Mouse (Mus musculus): Measurements from ENCODE around the gene Dtnb. TPM values are rescaled to one million over a fixed set of nuclear protein-coding genes. Genes with fewer than 3 reads are reported as not detected.

The Dtnb gene
- polyA plus RNA-seq, 1 experiment from 2014 or later = 41.6 TPM

DNA sequence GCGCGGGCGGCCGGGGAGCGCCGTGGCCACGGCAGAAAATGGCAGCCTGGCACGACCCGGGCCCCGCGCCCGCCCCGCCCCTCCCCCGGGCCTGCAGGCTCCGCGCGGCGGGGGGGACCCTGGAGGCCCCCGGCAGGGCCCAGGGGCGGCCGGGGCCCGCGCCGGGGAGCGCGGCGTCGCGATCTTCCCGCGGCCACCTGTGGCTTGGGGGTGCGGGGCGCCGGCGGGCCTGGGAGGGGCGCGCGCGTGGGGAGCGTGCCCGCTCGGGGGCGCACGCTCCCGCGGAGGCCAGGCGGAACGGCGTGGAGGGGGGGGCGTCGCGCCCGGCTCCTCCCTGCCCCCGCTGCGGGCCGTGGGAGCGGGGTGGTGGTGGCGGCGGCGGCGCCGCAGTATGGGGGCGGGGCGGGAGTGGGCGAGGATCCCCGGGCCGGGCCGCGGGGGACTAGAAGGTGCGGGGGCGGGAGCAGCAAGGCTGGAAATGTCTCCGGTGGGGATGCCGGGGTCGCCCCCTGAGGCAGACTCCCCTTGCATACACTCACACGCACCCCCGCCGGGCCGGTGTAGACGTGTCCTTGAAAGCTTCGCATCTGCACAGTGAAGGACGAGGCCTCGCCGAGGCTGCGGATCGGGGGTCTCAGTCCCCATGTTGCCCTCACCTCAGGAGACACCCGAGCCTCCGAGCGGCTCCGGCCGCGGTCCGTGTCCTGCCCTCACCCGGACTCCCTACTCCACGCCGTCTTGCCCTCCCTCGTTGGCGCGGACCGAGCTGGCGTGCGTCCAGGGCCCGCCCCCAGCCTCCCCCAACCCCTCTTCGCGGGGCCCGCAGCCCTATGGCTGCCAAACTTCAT, 235.6 kb downstream of the Dtnb start:
- Histone ChIP-seq H3K9me3 (no peaks in the 10 kb centered on the region), H3K27me3 (peaks cover 31% of the 10 kb centered on the region), H3K27ac (peak overlapping the region; percentile 88), H3K4me3 (replicated peaks) (peak overlapping the region; percentile 89), H3K9ac (peak overlapping the region; percentile 92), H3K4me2 (peak overlapping the region; percentile 80), H3K4me1 (peaks cover 45% of the 10 kb centered on the region), H3K36me3 (replicated peaks) (no peaks in the 10 kb centered on the region; the same call in 1 of the 2 replicates)
- peak; percentile 54 for ATAC-seq (ENCODE audit: low FRiP score)
- under 1% methylated on average over 53 of the region's 105 CpGs for WGBS

DNA sequence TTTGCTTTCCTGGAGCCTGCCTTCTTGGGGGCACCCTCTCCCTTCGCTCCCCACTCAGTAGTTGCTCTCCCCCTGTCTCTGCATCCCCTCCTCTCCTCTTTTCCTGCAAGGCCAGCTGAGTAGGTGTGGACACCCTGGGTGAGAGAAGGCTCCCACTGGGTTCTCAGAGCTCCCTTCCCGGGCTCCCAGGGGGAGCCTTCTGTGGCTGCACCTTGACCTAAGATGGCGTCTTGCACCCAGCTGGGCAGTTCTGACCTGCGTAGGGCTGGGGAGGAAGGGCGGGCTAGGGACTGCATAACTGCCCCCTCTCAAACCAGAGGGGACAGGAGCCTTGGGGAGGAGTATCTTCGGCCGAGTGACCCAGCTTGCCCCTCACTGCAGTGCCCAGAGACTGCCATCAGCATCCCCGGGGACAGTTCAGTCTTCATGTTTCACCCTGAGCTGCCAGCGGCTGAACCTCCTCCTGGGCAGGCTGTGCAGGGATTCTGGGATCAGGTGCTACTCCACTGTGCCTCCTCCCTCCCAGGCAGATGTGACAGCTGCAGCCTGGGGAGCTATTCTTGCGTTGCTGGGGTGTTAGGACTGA, 236.3 kb downstream of the Dtnb start:
- no peak; the same call in 1 of the 2 replicates for ATAC-seq (ENCODE audit: low FRiP score)
- Histone ChIP-seq H3K9ac (peak overlapping the region; percentile 92), H3K4me2 (peak overlapping the region; percentile 80), H3K36me3 (replicated peaks) (no peaks in the 10 kb centered on the region; the same call in 1 of the 2 replicates), H3K27me3 (peaks cover 31% of the 10 kb centered on the region), H3K27ac (peak overlapping the region; percentile 88), H3K4me1 (peaks cover 45% of the 10 kb centered on the region), H3K9me3 (no peaks in the 10 kb centered on the region), H3K4me3 (replicated peaks) (peak overlapping the region; percentile 89)
- 5% methylated on average over 10 of the region's 10 CpGs for WGBS

DNA sequence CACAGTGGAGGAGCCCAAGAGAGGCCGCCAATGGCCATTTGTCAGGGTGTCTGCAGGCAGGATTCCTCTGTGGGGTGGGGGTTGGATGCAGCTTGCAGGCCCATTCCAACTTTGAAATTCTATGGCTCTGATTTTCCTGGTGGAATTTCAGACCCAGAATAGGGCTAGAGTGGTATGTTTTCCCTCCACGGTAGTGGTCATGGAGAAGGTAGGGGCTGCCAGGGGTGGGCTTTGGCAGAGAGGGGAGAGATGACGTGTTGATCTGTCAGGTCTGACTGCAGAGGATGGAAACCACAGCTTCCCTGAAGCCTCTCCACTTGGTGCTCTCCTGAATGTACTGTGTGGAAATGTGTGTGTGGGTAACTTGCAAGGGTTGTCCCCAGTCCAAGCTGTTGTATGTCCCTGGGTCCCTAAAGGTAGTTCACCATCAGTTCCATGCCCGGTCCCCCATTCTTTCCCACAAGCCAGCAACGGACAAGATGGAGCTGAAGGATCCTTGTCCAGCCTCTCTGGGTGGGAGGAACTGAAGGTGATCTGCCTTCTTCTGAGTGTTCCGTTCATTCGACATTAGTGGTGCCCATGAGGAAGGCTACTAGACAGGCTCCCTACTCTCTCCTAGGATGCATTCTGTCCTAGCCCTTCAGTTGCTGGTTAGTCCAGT, 237.5 kb downstream of the Dtnb start:
- no peak overlapping the region for H3K4me3 ChIP-seq (replicated peaks)
- no peak overlapping the region for H3K9ac ChIP-seq
- peaks cover 22% of the 10 kb centered on the region for H3K27me3 ChIP-seq
- no peaks in the 10 kb centered on the region for H3K9me3 ChIP-seq
- peaks cover 45% of the 10 kb centered on the region for H3K4me1 ChIP-seq
- WGBS = 79% methylated on average over 7 of the region's 7 CpGs
- no peak overlapping the region; the same call in 1 of the 2 replicates for H3K4me2 ChIP-seq
- H3K27ac ChIP-seq = no peak overlapping the region
- ATAC-seq (ENCODE audit: low FRiP score) = no peak
- H3K36me3 ChIP-seq (replicated peaks) = no peaks in the 10 kb centered on the region; the same call in 1 of the 2 replicates

DNA sequence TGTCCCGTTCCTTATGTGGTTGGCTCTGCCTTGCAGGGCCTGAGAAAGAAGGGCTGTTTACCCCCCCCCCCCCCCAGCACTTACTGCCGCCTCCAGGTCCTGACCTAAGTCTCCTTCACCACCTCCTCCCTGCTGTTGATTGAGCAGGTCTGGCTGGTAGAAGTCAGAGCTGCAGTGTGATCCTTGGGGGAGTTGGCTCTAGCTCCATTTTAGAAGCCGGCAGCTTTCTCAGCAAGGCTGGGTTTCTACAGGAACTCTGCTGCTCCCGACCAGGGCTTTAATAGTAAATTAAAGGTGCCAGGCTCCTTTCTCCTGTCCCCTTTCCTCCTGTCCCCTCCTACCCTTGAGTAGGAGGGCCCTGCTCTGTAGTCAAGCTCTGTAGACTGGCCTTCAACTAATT, 238.3 kb downstream of the Dtnb start:
- H3K27ac ChIP-seq = no peak overlapping the region
- no peak overlapping the region for H3K9ac ChIP-seq
- no peak for ATAC-seq (ENCODE audit: low FRiP score)
- WGBS = 57% methylated on average over 4 of the region's 4 CpGs
- no peaks in the 10 kb centered on the region for H3K9me3 ChIP-seq
- H3K36me3 ChIP-seq (replicated peaks) = no peaks in the 10 kb centered on the region
- H3K4me3 ChIP-seq (replicated peaks) = no peak overlapping the region
- H3K4me2 ChIP-seq = no peak overlapping the region
- H3K4me1 ChIP-seq = peaks cover 49% of the 10 kb centered on the region
- peaks cover 14% of the 10 kb centered on the region for H3K27me3 ChIP-seq

DNA sequence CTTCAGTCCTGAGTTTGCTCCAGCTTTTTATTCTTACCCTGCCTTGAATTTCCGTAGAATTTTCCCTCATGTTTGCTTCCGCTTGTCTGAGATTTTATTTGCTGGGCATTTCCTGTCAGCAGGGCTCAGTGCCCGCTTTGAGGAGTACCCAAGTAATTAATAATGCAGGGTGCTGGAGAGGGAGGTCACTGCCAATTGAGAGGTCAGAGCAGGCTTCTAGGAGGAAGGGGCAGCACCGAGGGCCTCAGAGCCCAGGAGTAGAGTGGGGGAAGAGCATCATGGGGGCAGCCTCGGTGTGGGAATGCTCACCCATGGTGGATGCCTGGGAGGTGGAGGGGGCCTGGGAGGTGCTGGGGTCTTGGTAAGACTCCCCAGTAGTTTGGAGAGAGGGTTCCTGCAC, 239.4 kb downstream of the Dtnb start:
- 37% methylated on average over 5 of the region's 5 CpGs for WGBS
- H3K36me3 ChIP-seq (replicated peaks) = no peaks in the 10 kb centered on the region
- no peak overlapping the region for H3K9ac ChIP-seq
- no peak for ATAC-seq (ENCODE audit: low FRiP score)
- H3K9me3 ChIP-seq = no peaks in the 10 kb centered on the region
- peaks cover 10% of the 10 kb centered on the region; the same call in 1 of the 2 replicates for H3K27me3 ChIP-seq
- H3K27ac ChIP-seq = no peak overlapping the region
- H3K4me2 ChIP-seq = no peak overlapping the region
- no peak overlapping the region for H3K4me3 ChIP-seq (replicated peaks)
- peaks cover 44% of the 10 kb centered on the region for H3K4me1 ChIP-seq

DNA sequence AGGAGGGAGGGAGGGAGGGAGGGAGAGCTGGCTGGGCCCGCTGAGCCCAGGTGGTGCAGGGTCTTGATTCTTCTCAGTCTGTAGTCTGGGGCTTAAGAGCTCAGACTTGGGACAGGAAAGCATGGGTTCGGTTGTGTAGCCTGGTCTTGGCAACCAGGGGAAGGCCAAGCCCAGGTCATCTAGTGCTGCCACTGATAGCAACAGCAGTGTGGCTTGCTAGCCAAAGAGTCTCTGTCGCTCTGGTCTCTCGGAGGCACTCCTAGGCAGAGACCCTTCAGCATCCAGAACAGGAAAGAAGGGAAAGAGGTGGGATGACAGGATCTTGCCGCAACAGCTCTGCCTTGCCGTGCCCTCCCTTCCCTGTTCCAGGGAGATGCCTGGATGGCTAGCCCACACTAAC, 240.1 kb downstream of the Dtnb start:
- Histone ChIP-seq H3K27me3 (peaks cover 10% of the 10 kb centered on the region; the same call in 1 of the 2 replicates), H3K9ac (no peak overlapping the region), H3K4me1 (peaks cover 44% of the 10 kb centered on the region), H3K9me3 (no peaks in the 10 kb centered on the region), H3K4me3 (replicated peaks) (no peak overlapping the region), H3K27ac (no peak overlapping the region), H3K36me3 (replicated peaks) (no peaks in the 10 kb centered on the region), H3K4me2 (no peak overlapping the region)
- no peak for ATAC-seq (ENCODE audit: low FRiP score)
- WGBS = 50% methylated on average over 6 of the region's 6 CpGs

DNA sequence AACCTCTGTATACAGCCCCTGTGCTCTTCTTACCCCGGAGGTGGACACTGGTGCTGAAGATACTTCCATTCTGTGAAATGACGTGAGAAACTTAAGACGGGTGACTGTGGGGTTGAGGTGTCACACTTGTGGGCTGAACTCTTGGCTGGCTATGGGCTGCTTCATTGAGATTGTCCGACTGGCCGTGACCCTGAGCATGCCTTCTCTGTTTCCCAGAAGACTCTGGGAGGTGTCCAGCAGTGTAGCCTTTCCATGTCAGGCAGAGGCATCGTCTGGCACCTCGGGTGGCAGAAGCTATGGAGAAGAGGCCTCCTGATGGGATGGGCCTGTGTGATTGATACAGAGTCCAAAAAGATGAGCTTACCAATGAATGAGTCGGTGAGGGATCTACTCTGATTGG, 241.0 kb downstream of the Dtnb start:
- no peak for ATAC-seq (ENCODE audit: low FRiP score)
- H3K27me3 ChIP-seq = peaks cover 9% of the 10 kb centered on the region; the same call in 1 of the 2 replicates
- H3K4me2 ChIP-seq = no peak overlapping the region
- H3K36me3 ChIP-seq (replicated peaks) = no peaks in the 10 kb centered on the region
- no peaks in the 10 kb centered on the region for H3K9me3 ChIP-seq
- WGBS = 89% methylated on average over 8 of the region's 8 CpGs
- no peak overlapping the region for H3K9ac ChIP-seq
- no peak overlapping the region for H3K4me3 ChIP-seq (replicated peaks)
- H3K27ac ChIP-seq = no peak overlapping the region
- peaks cover 43% of the 10 kb centered on the region for H3K4me1 ChIP-seq

DNA sequence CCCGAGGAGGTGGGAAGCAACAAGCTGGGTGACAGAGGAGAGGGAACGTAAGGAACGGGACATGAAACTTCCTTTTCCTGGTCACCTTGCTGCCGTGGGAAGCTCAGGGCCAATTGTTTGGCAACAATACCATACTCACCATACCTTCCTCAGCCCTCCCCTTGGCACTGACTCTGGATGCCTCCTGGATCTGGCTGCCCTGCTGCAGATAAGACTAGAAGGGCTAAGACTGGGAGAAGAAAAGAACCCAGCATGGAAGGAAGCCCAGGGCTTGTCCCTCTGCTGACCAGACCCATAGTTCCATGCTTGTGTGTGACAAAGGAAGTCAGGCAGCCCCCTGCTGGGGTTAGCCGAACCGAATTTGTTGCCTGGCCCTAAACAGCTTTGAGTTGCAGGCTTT, 243.2 kb downstream of the Dtnb start:
- no peak for ATAC-seq (ENCODE audit: low FRiP score)
- 38% methylated on average over 6 of the region's 6 CpGs for WGBS
- Histone ChIP-seq H3K9ac (no peak overlapping the region), H3K27me3 (no peaks in the 10 kb centered on the region), H3K4me2 (no peak overlapping the region), H3K36me3 (replicated peaks) (no peaks in the 10 kb centered on the region), H3K4me1 (peaks cover 37% of the 10 kb centered on the region), H3K4me3 (replicated peaks) (no peak overlapping the region), H3K9me3 (no peaks in the 10 kb centered on the region), H3K27ac (no peak overlapping the region)

DNA sequence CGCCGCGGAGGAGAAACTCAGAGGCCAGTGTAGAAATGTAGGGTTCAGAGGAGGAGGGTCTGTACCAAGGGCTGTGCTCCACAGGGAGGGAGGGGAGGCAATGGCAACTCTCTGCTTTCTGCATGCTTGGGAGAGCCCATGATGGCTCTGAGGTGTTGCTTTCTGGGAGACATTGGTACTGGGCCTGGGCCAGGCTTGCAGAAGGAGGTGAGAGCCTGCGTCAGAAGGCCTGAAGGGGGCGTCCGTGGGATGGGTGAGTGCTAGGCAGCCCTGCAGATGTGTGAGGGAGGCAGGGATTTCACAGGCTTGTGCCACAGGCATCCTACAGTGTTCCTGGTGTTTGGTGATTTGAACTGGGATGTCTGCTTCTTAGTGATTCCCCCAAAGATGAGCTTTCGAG, 244.9 kb downstream of the Dtnb start:
- 62% methylated on average over 7 of the region's 7 CpGs for WGBS
- H3K4me1 ChIP-seq = peaks cover 23% of the 10 kb centered on the region
- H3K4me2 ChIP-seq = no peak overlapping the region
- H3K27me3 ChIP-seq = no peaks in the 10 kb centered on the region
- no peak overlapping the region for H3K4me3 ChIP-seq (replicated peaks)
- no peaks in the 10 kb centered on the region for H3K9me3 ChIP-seq
- no peak overlapping the region for H3K9ac ChIP-seq
- ATAC-seq (ENCODE audit: low FRiP score) = no peak
- no peak overlapping the region for H3K27ac ChIP-seq
- H3K36me3 ChIP-seq (replicated peaks) = no peaks in the 10 kb centered on the region

DNA sequence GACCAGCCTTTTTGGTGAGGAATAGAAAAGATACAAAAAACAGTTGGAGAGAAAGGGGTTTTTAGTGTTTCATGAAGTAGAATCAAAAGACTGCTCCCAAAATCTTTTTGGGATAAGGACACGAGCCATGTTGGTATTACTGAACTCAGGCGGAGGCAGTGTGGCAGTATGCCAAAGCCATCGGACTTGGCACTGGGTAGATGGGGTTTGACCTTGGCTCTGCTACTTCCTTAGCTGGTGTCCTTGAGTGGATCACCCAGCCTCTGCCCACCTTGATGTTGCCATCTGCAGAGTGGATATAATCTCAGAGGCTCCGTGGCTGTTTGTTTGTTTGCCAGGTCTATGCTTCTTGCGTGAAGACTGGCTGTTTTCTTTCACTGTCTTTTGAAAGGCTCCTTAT, 245.4 kb downstream of the Dtnb start:
- Histone ChIP-seq H3K4me2 (no peak overlapping the region), H3K4me1 (peaks cover 19% of the 10 kb centered on the region), H3K27ac (no peak overlapping the region), H3K9ac (no peak overlapping the region), H3K4me3 (replicated peaks) (no peak overlapping the region), H3K9me3 (no peaks in the 10 kb centered on the region), H3K27me3 (no peaks in the 10 kb centered on the region), H3K36me3 (replicated peaks) (no peaks in the 10 kb centered on the region)
- no peak for ATAC-seq (ENCODE audit: low FRiP score)
- 89% methylated on average over 5 of the region's 5 CpGs for WGBS

DNA sequence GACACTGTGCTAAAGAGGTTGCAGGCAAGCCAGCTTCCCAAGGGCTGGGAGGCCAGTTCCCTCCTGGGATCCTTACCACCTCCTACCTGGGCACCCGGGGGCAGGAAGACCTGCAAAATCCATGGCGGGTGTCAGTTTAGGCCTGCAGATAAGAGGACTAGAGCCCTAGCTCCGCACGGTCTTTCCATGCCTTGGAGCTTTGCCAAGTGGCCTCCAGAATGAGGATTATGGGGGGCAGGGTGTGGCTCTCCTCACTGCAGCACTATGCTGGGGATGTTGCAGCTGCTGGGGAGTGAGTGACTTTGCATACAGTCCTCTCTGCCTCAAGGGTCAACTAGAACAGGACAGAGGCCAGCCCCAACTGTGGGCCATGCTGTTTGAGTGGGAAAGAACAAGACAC, 247.7 kb downstream of the Dtnb start:
- no peaks in the 10 kb centered on the region for H3K9me3 ChIP-seq
- ATAC-seq (ENCODE audit: low FRiP score) = no peak
- no peaks in the 10 kb centered on the region for H3K36me3 ChIP-seq (replicated peaks)
- no peak overlapping the region for H3K4me3 ChIP-seq (replicated peaks)
- no peak overlapping the region for H3K9ac ChIP-seq
- no peak overlapping the region for H3K27ac ChIP-seq
- no peak overlapping the region for H3K4me2 ChIP-seq
- H3K27me3 ChIP-seq = no peaks in the 10 kb centered on the region
- H3K4me1 ChIP-seq = peaks cover 35% of the 10 kb centered on the region
- WGBS = 67% methylated on average over 4 of the region's 4 CpGs

DNA sequence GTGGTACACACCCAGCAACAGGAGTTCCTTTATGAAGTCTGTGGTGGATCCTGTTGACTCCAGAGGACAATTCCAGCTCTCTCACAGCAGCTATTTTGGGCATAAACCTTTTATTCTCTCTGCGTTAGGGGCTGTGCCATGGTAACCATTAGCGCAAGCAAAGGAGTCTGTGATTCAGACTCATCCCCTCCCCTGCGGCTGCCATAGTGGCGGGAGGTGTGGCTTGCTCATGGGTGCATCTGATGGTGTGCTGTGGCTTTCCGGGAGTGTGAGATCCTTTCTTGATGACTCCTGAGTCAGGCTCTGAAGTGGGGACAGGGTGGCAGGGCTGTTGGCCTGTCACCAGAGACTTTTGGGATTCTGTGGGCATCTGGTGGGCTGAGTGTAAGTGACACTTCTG, 251.2 kb downstream of the Dtnb start:
- Histone ChIP-seq H3K9ac (no peak overlapping the region), H3K27ac (no peak overlapping the region), H3K27me3 (no peaks in the 10 kb centered on the region), H3K4me1 (peaks cover 31% of the 10 kb centered on the region), H3K4me3 (replicated peaks) (no peak overlapping the region), H3K9me3 (no peaks in the 10 kb centered on the region), H3K36me3 (replicated peaks) (no peaks in the 10 kb centered on the region), H3K4me2 (no peak overlapping the region)
- 63% methylated on average over 5 of the region's 5 CpGs for WGBS
- ATAC-seq (ENCODE audit: low FRiP score) = no peak

Measured in forebrain, embryonic 12.5 days (tissue).